Mouse (Mus musculus) small intestine, adult 2 months (tissue): ENCODE data around the gene Igdcc4. TPM values are rescaled to one million over a fixed set of nuclear protein-coding genes. Genes with fewer than 3 reads are reported as not detected.

Experiments
- H3K27ac ChIP-seq: fragments of 200-500 bp; 2 replicates; pipeline ENCODE4 v1.5.1; 2012; ENCODE audit warnings: low read depth, low read length, control low read depth, inconsistent platforms; ENCODE audit not compliant: insufficient read depth
- H3K27me3 ChIP-seq: fragments of 200-500 bp; 2 replicates; pipeline ENCODE4 v1.6.1; 2012; ENCODE audit warnings: mild to moderate bottlenecking, moderate library complexity, low read length, inconsistent platforms; ENCODE audit not compliant: control insufficient read depth, insufficient read depth
- H3K36me3 ChIP-seq: fragments of 200-500 bp; 2 replicates; pipeline ENCODE4 v1.6.1; 2012; ENCODE audit warnings: mild to moderate bottlenecking, low read length, control low read depth, inconsistent platforms; ENCODE audit not compliant: control insufficient read depth, insufficient read depth
- H3K4me1 ChIP-seq: fragments of 200-500 bp; 2 replicates; pipeline ENCODE4 v1.6.1; 2012; ENCODE audit warnings: low read length, inconsistent platforms, mixed read lengths; ENCODE audit not compliant: control insufficient read depth, insufficient read depth, insufficient read length
- H3K4me3 ChIP-seq: fragments of 200-500 bp; 2 replicates; pipeline ENCODE4 v1.5.1; 2012; ENCODE audit warnings: low read depth, mild to moderate bottlenecking, control low read depth, inconsistent platforms, low read length, moderate library complexity
- CTCF ChIP-seq: fragments of 200-500 bp; IDR thresholded peaks from 2 replicates; pipeline ENCODE4 v1.5.1; 2012; ENCODE audit warnings: low read depth, mild to moderate bottlenecking, control low read depth, inconsistent platforms, low read length, moderate library complexity, mixed read lengths; ENCODE audit not compliant: insufficient replicate concordance, insufficient read length; ENCODE audit errors: extremely low read depth
- POLR2A ChIP-seq: fragments of 200-500 bp; IDR thresholded peaks from 2 replicates; pipeline ENCODE4 v1.6.1; 2012; ENCODE audit warnings: low read depth, mild to moderate bottlenecking, control low read depth, inconsistent platforms, low read length, moderate library complexity
- WGBS: fragments of 180-500 bp; shearing (Covaris S2); methylation state at CpG from one replicate; pipeline ENCODE4 v1.1.7; 2018; 5-methylcytosine and 5-hydroxymethylcytosine counted together
- polyA plus RNA-seq: library from polyadenylated mRNA; depleted of rRNA; stranded (reverse); fragments of >200 nt; gene quantifications from 2 replicates; pipeline ENCODE4 v1.2.3, GENCODE M21; 2012

Igdcc4 gene
- polyA plus RNA-seq, 1 experiment, result 2.3 TPM

DNA sequence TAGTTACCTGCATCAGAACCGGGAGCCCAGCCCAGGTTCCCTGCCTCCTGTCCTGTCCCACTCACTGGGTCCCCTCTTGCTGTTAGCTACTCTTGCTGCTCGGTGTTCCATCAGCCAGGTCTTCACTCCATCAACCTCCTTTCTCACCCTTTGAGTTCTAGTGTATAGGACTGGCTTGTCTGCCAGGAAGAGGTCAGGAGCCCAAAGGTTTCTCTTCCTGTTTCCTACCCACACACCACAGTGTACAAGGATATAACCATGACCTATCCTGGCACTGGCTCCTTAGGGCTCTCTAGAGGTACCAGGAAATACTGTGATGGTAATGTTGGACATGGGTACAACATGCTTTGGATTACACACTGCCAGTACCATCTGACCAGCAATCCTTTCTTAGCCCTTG is 12.4 kb downstream of the Igdcc4 start:
- Histone ChIP-seq H3K4me1 (peaks cover 5% of the 10 kb centered on the region; the same call in 1 of the 2 replicates), H3K27me3 (no peaks in the 10 kb centered on the region), H3K27ac (no peak overlapping the region), H3K36me3 (no peaks in the 10 kb centered on the region), H3K4me3 (no peak overlapping the region)
- no peak for TF ChIP-seq CTCF
- TF ChIP-seq POLR2A, result no peak
- 86% methylated on average over 2 of the region's 2 CpGs for WGBS

DNA sequence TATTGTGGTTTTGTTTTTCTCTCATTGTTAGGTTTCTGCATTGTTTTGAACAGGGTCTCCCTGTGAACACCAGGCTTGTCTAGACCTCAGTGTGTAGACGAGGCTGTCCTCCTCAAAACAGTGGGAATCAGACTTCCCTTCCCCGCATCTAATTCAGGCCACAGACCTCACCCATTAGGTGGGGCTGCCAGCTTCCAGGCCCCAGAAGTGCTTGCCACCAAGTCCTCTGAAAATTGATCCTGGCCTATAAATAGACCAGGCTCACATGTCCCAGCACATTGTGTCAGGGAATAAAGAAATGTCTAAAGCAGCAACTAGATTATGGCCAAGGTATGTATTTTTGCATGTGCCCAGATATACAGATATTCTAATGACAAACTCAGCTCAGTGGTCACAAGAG is 14.6 kb downstream of the Igdcc4 start:
- no peak for TF ChIP-seq CTCF
- TF ChIP-seq POLR2A, result no peak
- H3K4me3 ChIP-seq, result no peak overlapping the region
- no peaks in the 10 kb centered on the region for H3K4me1 ChIP-seq
- no peaks in the 10 kb centered on the region for H3K36me3 ChIP-seq
- 84% methylated on average over 2 of the region's 2 CpGs for WGBS
- H3K27me3 ChIP-seq, result no peaks in the 10 kb centered on the region
- H3K27ac ChIP-seq, result no peak overlapping the region

DNA sequence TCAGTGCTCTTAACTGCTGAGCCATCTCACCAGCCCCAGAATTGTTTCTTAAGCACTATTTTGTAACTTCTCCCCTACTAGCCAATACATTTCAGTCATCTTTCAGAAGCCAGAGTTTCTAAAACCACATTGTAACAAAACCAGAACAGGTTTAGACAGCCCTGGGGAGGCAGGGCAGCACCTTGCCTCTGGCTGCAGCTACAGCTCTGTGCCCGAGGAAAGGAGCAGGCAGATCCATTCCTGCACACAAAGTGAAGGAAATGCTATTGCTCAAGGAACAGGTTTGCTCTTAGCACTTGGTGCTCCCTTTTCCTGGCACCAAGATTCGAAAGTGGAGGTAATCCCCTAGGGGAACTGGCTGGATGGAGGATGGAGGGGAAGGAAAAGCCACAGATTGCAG is 16.2 kb downstream of the Igdcc4 start:
- Histone ChIP-seq H3K36me3 (no peaks in the 10 kb centered on the region), H3K4me1 (no peaks in the 10 kb centered on the region), H3K4me3 (no peak overlapping the region), H3K27ac (no peak overlapping the region), H3K27me3 (no peaks in the 10 kb centered on the region)
- no peak for TF ChIP-seq POLR2A
- TF ChIP-seq CTCF, result no peak
- 71% methylated on average over 2 of the region's 2 CpGs for WGBS

DNA sequence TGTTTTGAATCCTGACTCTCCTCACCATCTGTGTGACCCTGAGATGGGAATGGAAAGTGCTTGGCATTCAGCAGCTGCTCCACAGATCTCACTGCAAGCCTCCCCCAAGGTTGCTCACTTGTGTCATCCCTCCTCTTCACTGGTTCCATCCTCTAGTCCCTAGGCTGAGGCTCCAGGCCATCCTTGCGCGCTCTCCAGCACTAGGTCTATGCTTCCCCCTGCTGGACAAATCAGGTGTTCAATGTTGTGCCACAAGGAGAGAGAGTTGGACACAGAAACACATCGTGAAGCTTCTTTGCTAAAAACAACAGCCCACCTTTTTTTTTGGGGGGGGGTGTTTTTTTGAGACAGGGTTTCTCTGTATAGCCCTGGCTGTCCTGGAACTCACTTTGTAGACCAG is 19.6 kb downstream of the Igdcc4 start:
- Histone ChIP-seq H3K27me3 (no peaks in the 10 kb centered on the region), H3K36me3 (no peaks in the 10 kb centered on the region), H3K27ac (no peak overlapping the region), H3K4me1 (0 out of 2 replicates have a peak, but pooled peaks cover 3% of the 10 kb centered on the region), H3K4me3 (no peak overlapping the region)
- no peak for TF ChIP-seq POLR2A
- peak; percentile 76; the same call in 1 of the 2 replicates for TF ChIP-seq CTCF
- WGBS, result 14% methylated on average over 3 of the region's 3 CpGs

DNA sequence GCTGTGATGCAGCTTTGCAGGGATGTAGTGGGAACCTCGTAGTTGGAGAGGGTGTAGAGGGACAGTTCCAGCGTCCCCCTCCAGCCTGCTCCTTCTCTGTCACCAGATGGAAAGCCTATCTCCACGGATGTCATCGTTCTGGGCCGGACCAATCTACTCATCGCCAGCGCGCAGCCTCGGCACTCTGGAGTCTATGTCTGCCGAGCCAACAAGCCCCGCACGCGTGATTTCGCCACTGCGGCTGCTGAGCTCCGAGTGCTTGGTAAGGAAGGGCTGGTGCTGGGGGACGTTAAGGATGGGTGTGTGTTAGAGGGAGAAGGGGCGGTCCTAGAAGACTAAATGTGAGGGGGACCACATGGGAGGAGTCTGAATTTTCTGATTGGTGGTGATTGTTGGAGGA is 21.3 kb downstream of the Igdcc4 start:
- 0 out of 2 replicates have a peak, but pooled peaks cover 3% of the 10 kb centered on the region for H3K4me1 ChIP-seq
- no peak for TF ChIP-seq POLR2A
- no peak for TF ChIP-seq CTCF
- 76% methylated on average over 18 of the region's 18 CpGs for WGBS
- H3K36me3 ChIP-seq, result no peaks in the 10 kb centered on the region
- no peaks in the 10 kb centered on the region for H3K27me3 ChIP-seq
- no peak overlapping the region for H3K4me3 ChIP-seq
- no peak overlapping the region for H3K27ac ChIP-seq

DNA sequence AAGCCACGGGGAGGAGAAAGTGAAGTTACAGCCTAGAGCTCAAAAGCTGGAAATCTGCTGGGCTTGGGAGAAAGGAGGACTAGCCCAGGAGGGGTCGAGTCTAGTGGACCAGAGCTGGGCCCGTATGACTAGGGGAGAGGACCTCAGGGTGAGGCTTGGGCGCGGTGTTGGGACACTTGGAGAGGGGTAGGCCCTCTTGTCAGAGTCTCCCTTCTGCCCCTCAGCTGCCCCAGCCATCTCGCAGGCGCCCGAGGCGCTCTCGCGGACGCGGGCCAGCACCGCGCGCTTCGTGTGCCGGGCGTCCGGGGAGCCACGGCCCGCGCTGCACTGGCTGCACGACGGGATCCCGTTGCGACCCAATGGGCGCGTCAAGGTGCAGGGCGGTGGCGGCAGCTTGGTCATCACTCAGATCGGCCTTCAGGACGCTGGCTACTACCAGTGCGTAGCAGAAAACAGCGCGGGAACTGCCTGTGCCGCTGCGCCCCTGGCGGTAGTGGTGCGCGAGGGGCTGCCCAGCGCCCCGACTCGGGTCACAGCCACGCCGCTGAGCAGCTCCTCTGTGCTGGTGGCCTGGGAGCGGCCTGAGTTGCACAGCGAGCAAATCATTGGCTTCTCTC is 22.4 kb downstream of the Igdcc4 start:
- TF ChIP-seq CTCF, result 0 out of 2 replicates have a peak, but pooled peaks have one; percentile 9
- no peak for TF ChIP-seq POLR2A
- Histone ChIP-seq H3K4me1 (peaks cover 3% of the 10 kb centered on the region; the same call in 1 of the 2 replicates), H3K4me3 (peak overlapping the region; percentile 37), H3K27me3 (no peaks in the 10 kb centered on the region), H3K27ac (no peak overlapping the region), H3K36me3 (no peaks in the 10 kb centered on the region)
- 35% methylated on average over 48 of the region's 48 CpGs for WGBS

DNA sequence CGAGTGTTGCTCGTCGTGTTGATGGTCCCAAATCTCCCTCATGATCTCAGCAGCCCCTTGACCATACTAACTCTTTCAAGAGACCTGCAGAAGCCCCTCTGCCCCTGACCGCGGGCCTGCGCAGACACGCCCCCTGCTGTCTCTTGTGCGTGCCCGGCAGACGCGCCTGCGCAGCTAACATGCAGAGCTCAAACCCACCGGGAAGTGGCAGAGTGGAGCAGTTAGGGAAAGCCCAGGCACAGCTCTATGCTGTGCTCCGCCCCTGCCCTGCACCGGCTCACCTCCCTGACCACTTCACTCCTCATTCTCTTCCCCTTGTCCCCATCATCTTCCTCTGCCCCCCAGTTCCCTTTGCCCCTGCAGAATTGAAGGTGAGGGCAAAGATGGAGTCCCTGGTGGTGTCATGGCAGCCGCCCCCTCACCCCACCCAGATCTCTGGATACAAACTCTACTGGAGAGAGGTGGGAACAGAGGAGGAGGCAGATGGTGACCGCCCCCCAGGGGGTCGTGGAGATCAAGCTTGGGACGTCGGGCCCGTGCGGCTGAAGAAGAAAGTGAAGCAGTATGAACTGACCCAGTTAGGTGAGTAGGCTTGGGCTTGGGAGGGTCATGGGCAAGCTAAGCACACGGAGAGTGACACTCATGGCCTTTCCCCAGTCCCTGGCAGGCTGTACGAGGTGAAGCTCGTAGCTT is 27.0 kb downstream of the Igdcc4 start:
- no peaks in the 10 kb centered on the region for H3K27me3 ChIP-seq
- H3K4me1 ChIP-seq, result peaks cover 4% of the 10 kb centered on the region; the same call in 1 of the 2 replicates
- H3K27ac ChIP-seq, result no peak overlapping the region
- H3K36me3 ChIP-seq, result no peaks in the 10 kb centered on the region
- WGBS, result 43% methylated on average over 25 of the region's 25 CpGs
- H3K4me3 ChIP-seq, result no peak overlapping the region
- no peak for TF ChIP-seq POLR2A
- TF ChIP-seq CTCF, result no peak
